Mouse (Mus musculus) hindbrain, embryonic 15.5 days (tissue): ENCODE results near the gene Med21. TPM values are rescaled to one million over a fixed set of nuclear protein-coding genes. Genes with fewer than 3 reads are reported as not detected.

Experiments
- ATAC-seq: fragments of 200-750 bp; cut with Nextera tagmentation; 2 replicates; pipeline ENCODE4 v1.8.0; 2017; ENCODE audit warnings: low read depth, moderate number of reproducible peaks, moderate TSS enrichment; ENCODE audit not compliant: low FRiP score
- H3K27ac ChIP-seq: fragments of 300-500 bp; sonication (generic); replicated peaks from 2 replicates; pipeline ENCODE4 v1.5.1; 2015; ENCODE audit warnings: mild to moderate bottlenecking, inconsistent platforms
- H3K27me3 ChIP-seq: fragments of 300-500 bp; sonication (generic); 2 replicates; pipeline ENCODE4 v1.6.1; 2015; ENCODE audit warnings: control low read depth, inconsistent platforms
- H3K36me3 ChIP-seq: fragments of 300-500 bp; sonication (generic); 2 replicates; pipeline ENCODE4 v1.6.1; 2015; ENCODE audit warnings: control low read depth, inconsistent platforms
- H3K4me1 ChIP-seq: fragments of 300-500 bp; sonication (generic); replicated peaks from 2 replicates; pipeline ENCODE4 v1.6.1; 2015; ENCODE audit warnings: control low read depth, inconsistent platforms
- H3K4me2 ChIP-seq: fragments of 300-500 bp; sonication (generic); 2 replicates; pipeline ENCODE4 v1.6.1; 2015; ENCODE audit warnings: moderate library complexity, mild to moderate bottlenecking, inconsistent platforms
- H3K4me3 ChIP-seq: fragments of 300-500 bp; sonication (generic); 2 replicates; pipeline ENCODE4 v1.5.1; 2015; ENCODE audit warnings: mild to moderate bottlenecking, inconsistent platforms
- H3K9ac ChIP-seq: fragments of 300-500 bp; sonication (generic); 2 replicates; pipeline ENCODE4 v1.6.1; 2015; ENCODE audit warnings: inconsistent platforms
- H3K9me3 ChIP-seq: fragments of 300-500 bp; sonication (generic); 2 replicates; pipeline ENCODE4 v1.6.1; 2016; ENCODE audit warnings: control low read depth, inconsistent platforms
- WGBS: fragments of 180-500 bp; shearing (Covaris S2); methylation state at CpG from one replicate; pipeline ENCODE4 v1.1.7; 2015; 5-methylcytosine and 5-hydroxymethylcytosine counted together
- polyA plus RNA-seq: library from polyadenylated mRNA; unstranded; fragments of >200 nt; fragmentation: Nextera tagmentation; extraction: Ambion mirVana; gene quantifications from 2 replicates; pipeline ENCODE4 v1.2.1, GENCODE M21; 2015

The Med21 gene
- polyA plus RNA-seq = 113 and 118 TPM in 2 replicates

GRCm38 (mm10) chr6:146642276-146643183, at the start of gene Med21, which contains the start of gene Tm7sf3:
Med21 (plus strand) TSS chr6:146642547.
Tm7sf3 (minus strand) TSS chr6:146642824.
- H3K4me1 ChIP-seq = peaks cover 14% of the 10 kb centered on the region
- no peaks in the 10 kb centered on the region for H3K9me3 ChIP-seq
- peak within 1 kb of the TSS; percentile 85 for H3K4me3 ChIP-seq
- peak within 1 kb of the TSS; percentile 84 for H3K4me2 ChIP-seq
- ATAC-seq = peak; percentile 99
- H3K27ac ChIP-seq = peak within 1 kb of the TSS; percentile 84
- 1% methylated on average over 56 of the region's 60 CpGs for WGBS
- H3K27me3 ChIP-seq = no peaks in the 10 kb centered on the region
- H3K9ac ChIP-seq = peak within 1 kb of the TSS; percentile 73
- H3K36me3 ChIP-seq = no peaks in the 10 kb centered on the region

DNA sequence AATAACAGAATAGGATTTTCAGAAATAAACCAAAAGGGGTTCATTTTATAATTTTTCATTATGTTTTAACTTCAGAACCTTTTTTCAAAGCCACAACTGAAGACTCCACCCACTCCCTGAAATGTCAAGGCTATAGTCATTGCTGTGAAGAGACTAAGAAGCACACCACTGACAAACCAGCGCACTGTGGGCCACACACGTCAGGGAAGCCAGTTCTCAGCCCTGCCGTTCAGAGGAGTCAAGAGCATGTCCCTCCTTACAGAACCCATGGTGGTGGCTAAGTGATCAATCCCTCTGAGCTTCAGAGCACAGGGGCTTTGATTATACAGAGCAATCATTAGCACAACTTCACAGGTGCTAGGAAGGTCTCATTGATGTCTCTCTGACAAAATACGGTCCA, 39.7 kb upstream of the Med21 start:
- Histone ChIP-seq H3K36me3 (peaks cover 46% of the 10 kb centered on the region), H3K4me3 (no peak overlapping the region), H3K9ac (no peak overlapping the region), H3K4me2 (no peak overlapping the region), H3K27me3 (no peaks in the 10 kb centered on the region), H3K27ac (no peak overlapping the region), H3K9me3 (no peaks in the 10 kb centered on the region), H3K4me1 (no peaks in the 10 kb centered on the region)
- 90% methylated on average over 4 of the region's 4 CpGs for whole genome bisulfite sequencing
- no peak for ATAC-seq

DNA sequence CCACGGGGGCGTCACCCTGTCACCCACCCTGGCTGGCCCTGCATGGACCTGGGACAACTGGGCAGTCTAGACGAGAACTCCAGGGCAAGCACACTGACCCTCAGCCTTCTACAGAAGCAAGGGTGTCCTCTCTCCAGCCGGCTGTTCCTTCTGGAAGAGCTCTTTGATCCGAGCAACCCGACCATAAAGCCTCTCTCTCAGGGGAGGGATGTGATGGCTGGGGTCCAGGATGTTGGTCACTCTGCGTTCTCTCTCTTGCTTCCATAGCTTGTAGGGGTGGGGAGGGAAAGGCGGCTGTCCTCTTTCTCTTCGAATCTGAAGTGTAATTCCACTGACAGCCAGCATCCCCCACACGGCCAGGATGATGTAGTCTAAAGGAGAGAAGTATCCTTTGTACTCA, 38.7 kb upstream of the Med21 start:
- Histone ChIP-seq H3K9me3 (no peaks in the 10 kb centered on the region), H3K4me2 (no peak overlapping the region), H3K9ac (no peak overlapping the region), H3K27ac (no peak overlapping the region), H3K36me3 (peaks cover 44% of the 10 kb centered on the region), H3K4me3 (no peak overlapping the region), H3K27me3 (no peaks in the 10 kb centered on the region), H3K4me1 (no peaks in the 10 kb centered on the region)
- ATAC-seq = no peak
- 83% methylated on average over 10 of the region's 10 CpGs for WGBS

- H3K36me3 ChIP-seq = peaks cover 51% of the 10 kb centered on the region
- no peak overlapping the region for H3K27ac ChIP-seq
- no peak overlapping the region for H3K4me3 ChIP-seq
- ATAC-seq = no peak
- H3K4me1 ChIP-seq = no peaks in the 10 kb centered on the region
- H3K4me2 ChIP-seq = no peak overlapping the region
- H3K9ac ChIP-seq = no peak overlapping the region
- H3K9me3 ChIP-seq = no peaks in the 10 kb centered on the region
- no peaks in the 10 kb centered on the region for H3K27me3 ChIP-seq
- 89% methylated on average over 6 of the region's 6 CpGs for WGBS
Measured at GRCm38 (mm10) chr6:146611385-146611784, 31.0 kb upstream of the Med21 start.

DNA sequence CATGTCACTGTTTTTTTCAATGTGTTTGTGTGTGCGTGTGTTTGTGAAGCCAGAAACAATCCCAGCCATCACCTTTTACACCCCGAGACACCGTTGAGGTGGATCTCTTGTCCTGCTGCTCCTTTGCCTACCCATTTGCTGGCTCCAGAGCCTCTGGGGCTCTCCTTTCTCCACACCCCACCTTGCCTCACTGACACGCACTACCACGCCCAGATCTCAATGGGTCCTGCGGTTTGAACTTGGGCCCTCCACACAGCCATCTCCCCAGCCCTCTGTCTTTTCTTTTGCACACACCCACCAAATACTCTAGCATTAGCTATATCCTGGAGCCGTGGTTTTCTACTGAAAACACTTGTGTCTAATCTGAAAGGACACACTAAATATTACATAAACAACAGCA, 30.4 kb upstream of the Med21 start:
- no peak overlapping the region for H3K4me2 ChIP-seq
- no peak overlapping the region for H3K9ac ChIP-seq
- no peak overlapping the region for H3K27ac ChIP-seq
- H3K9me3 ChIP-seq = no peaks in the 10 kb centered on the region
- no peaks in the 10 kb centered on the region for H3K4me1 ChIP-seq
- peaks cover 54% of the 10 kb centered on the region for H3K36me3 ChIP-seq
- WGBS = 90% methylated on average over 7 of the region's 7 CpGs
- H3K4me3 ChIP-seq = no peak overlapping the region
- no peaks in the 10 kb centered on the region for H3K27me3 ChIP-seq
- ATAC-seq = no peak

GRCm38 (mm10) chr6:146612736-146613135, 29.6 kb upstream of the Med21 start:
- WGBS = 93% methylated on average over 5 of the region's 5 CpGs
- Histone ChIP-seq H3K27ac (no peak overlapping the region), H3K9ac (no peak overlapping the region), H3K9me3 (no peaks in the 10 kb centered on the region), H3K4me2 (no peak overlapping the region), H3K36me3 (peaks cover 59% of the 10 kb centered on the region), H3K4me1 (no peaks in the 10 kb centered on the region), H3K27me3 (no peaks in the 10 kb centered on the region), H3K4me3 (no peak overlapping the region)
- ATAC-seq = no peak

GRCm38 (mm10) chr6:146613907-146614306, 28.4 kb upstream of the Med21 start:
- Histone ChIP-seq H3K27ac (no peak overlapping the region), H3K4me1 (no peaks in the 10 kb centered on the region), H3K9ac (no peak overlapping the region), H3K4me2 (no peak overlapping the region), H3K27me3 (no peaks in the 10 kb centered on the region), H3K36me3 (peaks cover 67% of the 10 kb centered on the region), H3K9me3 (no peaks in the 10 kb centered on the region), H3K4me3 (no peak overlapping the region)
- ATAC-seq = no peak
- 94% methylated on average over 5 of the region's 5 CpGs for WGBS

- Histone ChIP-seq H3K4me3 (no peak overlapping the region), H3K9ac (no peak overlapping the region), H3K27me3 (no peaks in the 10 kb centered on the region), H3K36me3 (peaks cover 61% of the 10 kb centered on the region), H3K9me3 (no peaks in the 10 kb centered on the region), H3K27ac (no peak overlapping the region), H3K4me1 (no peaks in the 10 kb centered on the region), H3K4me2 (no peak overlapping the region)
- 94% methylated on average over 5 of the region's 5 CpGs for WGBS
- no peak for ATAC-seq
Measured at GRCm38 (mm10) chr6:146614541-146614940, 27.8 kb upstream of the Med21 start.

DNA sequence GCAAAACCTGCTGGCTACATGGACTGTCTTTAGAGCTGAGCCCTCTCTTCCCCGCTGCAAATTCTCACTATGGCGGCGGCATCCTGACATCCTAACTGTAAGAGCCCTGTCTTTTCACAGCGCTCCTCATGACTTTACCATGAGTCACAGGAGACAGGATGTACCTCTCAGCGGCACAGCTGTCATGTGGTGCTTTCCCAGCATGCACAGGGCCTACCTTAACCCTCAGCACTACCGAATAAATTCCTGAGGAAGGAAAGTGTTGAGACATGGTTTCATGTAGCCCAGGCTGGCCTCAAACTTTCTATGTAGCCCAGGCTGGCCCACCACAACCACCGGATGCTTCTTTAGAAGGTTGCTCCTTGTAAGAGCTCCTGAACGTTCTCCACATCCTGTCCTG, 26.5 kb upstream of the Med21 start:
- H3K36me3 ChIP-seq = peaks cover 55% of the 10 kb centered on the region

DNA sequence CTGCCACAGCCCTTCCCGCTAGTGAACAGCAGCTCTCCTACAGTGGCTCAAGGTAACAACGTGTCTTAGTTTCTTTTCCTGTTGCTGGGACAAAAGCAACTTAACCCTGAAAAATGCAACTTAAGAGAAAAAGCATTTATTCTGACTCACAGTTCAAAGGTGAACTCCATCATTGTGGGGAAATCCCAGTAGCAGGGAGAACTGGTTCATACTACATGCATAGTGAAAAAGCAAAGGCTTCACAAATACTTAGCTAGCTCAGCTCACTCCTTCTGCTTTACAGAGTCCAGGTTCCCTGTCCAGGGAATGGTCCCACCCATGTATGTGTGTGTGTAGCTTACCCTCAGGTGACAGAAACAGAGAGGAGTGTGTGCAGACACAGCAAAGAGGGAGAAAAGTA, 25.7 kb upstream of the Med21 start:
- Histone ChIP-seq H3K9me3 (no peaks in the 10 kb centered on the region), H3K9ac (no peak overlapping the region), H3K36me3 (peaks cover 57% of the 10 kb centered on the region), H3K27me3 (no peaks in the 10 kb centered on the region), H3K4me1 (no peaks in the 10 kb centered on the region), H3K27ac (no peak overlapping the region), H3K4me3 (no peak overlapping the region), H3K4me2 (no peak overlapping the region)
- no peak for ATAC-seq
- WGBS = 94% methylated on average over 2 of the region's 2 CpGs

More for the DNA sequence above, 26.5 kb upstream of the Med21 start:
- Histone ChIP-seq H3K9me3 (no peaks in the 10 kb centered on the region), H3K4me3 (no peak overlapping the region), H3K4me1 (no peaks in the 10 kb centered on the region), H3K4me2 (no peak overlapping the region), H3K27me3 (no peaks in the 10 kb centered on the region), H3K9ac (no peak overlapping the region), H3K27ac (no peak overlapping the region)
- WGBS = 98% methylated on average over 8 of the region's 8 CpGs
- no peak for ATAC-seq

GRCm38 (mm10) chr6:146628123-146628522, 14.2 kb upstream of the Med21 start:
- Histone ChIP-seq H3K9ac (no peak overlapping the region), H3K4me3 (no peak overlapping the region), H3K27me3 (no peaks in the 10 kb centered on the region), H3K9me3 (no peaks in the 10 kb centered on the region), H3K36me3 (peaks cover 4% of the 10 kb centered on the region; the same call in 1 of the 2 replicates), H3K4me2 (no peak overlapping the region), H3K27ac (no peak overlapping the region), H3K4me1 (peaks cover 10% of the 10 kb centered on the region)
- 62% methylated on average over 3 of the region's 3 CpGs for WGBS
- peak; percentile 66; the same call in 1 of the 2 replicates for ATAC-seq

GRCm38 (mm10) chr6:146629781-146630756, 12.3 kb upstream of the Med21 start:
- H3K27ac ChIP-seq = no peak overlapping the region
- no peak for ATAC-seq
- H3K9ac ChIP-seq = no peak overlapping the region
- WGBS = 88% methylated on average over 9 of the region's 9 CpGs
- no peaks in the 10 kb centered on the region for H3K36me3 ChIP-seq
- H3K4me3 ChIP-seq = no peak overlapping the region
- no peaks in the 10 kb centered on the region for H3K9me3 ChIP-seq
- H3K4me1 ChIP-seq = peaks cover 19% of the 10 kb centered on the region
- no peak overlapping the region for H3K4me2 ChIP-seq
- no peaks in the 10 kb centered on the region for H3K27me3 ChIP-seq
